Mouse (Mus musculus) spleen, adult 2 months (tissue): ENCODE data around the gene Ssu2. TPM values are rescaled to one million over a fixed set of nuclear protein-coding genes. Genes with fewer than 3 reads are reported as not detected.

ENCODE experiments used
- DNase-seq, 2 experiments: peaks; one replicate each; pipeline versions ENCODE4 v3.0.0 to v3.0.0-alpha.2; 2012 to 2021; ENCODE audit warnings: low spot score in 2 of 2, low read depth in 1 of 2
- H3K27ac ChIP-seq: fragments of 200-500 bp; 2 replicates; pipeline ENCODE4 v1.5.1; 2012; ENCODE audit warnings: low read length, inconsistent platforms; ENCODE audit not compliant: insufficient read depth
- H3K27me3 ChIP-seq: fragments of 200-500 bp; 2 replicates; pipeline ENCODE4 v1.6.1; 2012; ENCODE audit warnings: mild to moderate bottlenecking, moderate library complexity, low read length, inconsistent platforms; ENCODE audit not compliant: control insufficient read depth, insufficient read depth
- H3K36me3 ChIP-seq: fragments of 200-500 bp; 2 replicates; pipeline ENCODE4 v1.6.1; 2012; ENCODE audit warnings: mild to moderate bottlenecking, low read length, inconsistent platforms; ENCODE audit not compliant: control insufficient read depth, insufficient read depth
- H3K4me1 ChIP-seq: fragments of 200-500 bp; 2 replicates; pipeline ENCODE4 v1.6.1; 2011; ENCODE audit warnings: inconsistent platforms; ENCODE audit not compliant: control insufficient read depth, insufficient read depth, insufficient read length
- H3K4me3 ChIP-seq: fragments of 200-500 bp; 2 replicates; pipeline ENCODE4 v1.5.1; 2011; ENCODE audit warnings: mild to moderate bottlenecking, inconsistent platforms; ENCODE audit not compliant: insufficient read depth, insufficient read length; ENCODE audit errors: extremely low read depth
- CTCF ChIP-seq: fragments of 200-500 bp; IDR thresholded peaks from 2 replicates; pipeline ENCODE4 v1.5.1; 2011; ENCODE audit warnings: mild to moderate bottlenecking, inconsistent platforms; ENCODE audit not compliant: insufficient read depth, insufficient read length, insufficient replicate concordance; ENCODE audit errors: extremely low read depth
- POLR2A ChIP-seq: fragments of 200-500 bp; IDR thresholded peaks from 2 replicates; pipeline ENCODE4 v1.6.1; 2011; ENCODE audit warnings: low read depth, low read length, inconsistent platforms
- WGBS: fragments of 180-500 bp; shearing (Covaris S2); methylation state at CpG from one replicate; pipeline ENCODE4 v1.1.7; 2018; 5-methylcytosine and 5-hydroxymethylcytosine counted together
- polyA plus RNA-seq: library from polyadenylated mRNA; depleted of rRNA; stranded (reverse); fragments of >200 nt; gene quantifications from 2 replicates; pipeline ENCODE4 v1.2.3, GENCODE M21; 2012

The Ssu2 gene
- polyA plus RNA-seq, 1 experiment = 4.7 TPM

- Histone ChIP-seq H3K4me1 (peaks cover 2% of the 10 kb centered on the region; the same call in 1 of the 2 replicates), H3K4me3 (no peak overlapping the region), H3K27me3 (no peaks in the 10 kb centered on the region), H3K27ac (no peak overlapping the region), H3K36me3 (no peaks in the 10 kb centered on the region)
- DNase-seq = no peak
- TF ChIP-seq POLR2A (no peak), CTCF (no peak)
- WGBS = 88% methylated on average over 4 of the region's 4 CpGs
These were observed 48.8 kb downstream of the Ssu2 start for GRCm38 (mm10) chr6:112339016-112339415.

- Histone ChIP-seq H3K4me3 (no peak overlapping the region), H3K27me3 (no peaks in the 10 kb centered on the region), H3K27ac (no peak overlapping the region), H3K36me3 (no peaks in the 10 kb centered on the region), H3K4me1 (peaks cover 2% of the 10 kb centered on the region; the same call in 1 of the 2 replicates)
- WGBS = 83% methylated on average over 6 of the region's 6 CpGs
- DNase-seq = no peak
- TF ChIP-seq POLR2A (no peak), CTCF (no peak)
These were observed 50.2 kb downstream of the Ssu2 start for GRCm38 (mm10) chr6:112337667-112338066.

GRCm38 (mm10) chr6:112333930-112334329 is 53.9 kb downstream of the Ssu2 start:
- Histone ChIP-seq H3K4me3 (no peak overlapping the region), H3K4me1 (peaks cover 2% of the 10 kb centered on the region; the same call in 1 of the 2 replicates), H3K27ac (no peak overlapping the region), H3K27me3 (no peaks in the 10 kb centered on the region), H3K36me3 (no peaks in the 10 kb centered on the region)
- TF ChIP-seq POLR2A = no peak
- TF ChIP-seq CTCF = no peak
- no peak for DNase-seq
- 25% methylated on average over 5 of the region's 5 CpGs for WGBS

GRCm38 (mm10) chr6:112331223-112331598 is 56.6 kb downstream of the Ssu2 start:
- 93% methylated on average over 6 of the region's 6 CpGs for WGBS
- no peaks in the 10 kb centered on the region for H3K27me3 ChIP-seq
- no peak for TF ChIP-seq POLR2A
- TF ChIP-seq CTCF = no peak
- no peak overlapping the region for H3K4me3 ChIP-seq
- H3K4me1 ChIP-seq = peaks cover 2% of the 10 kb centered on the region; the same call in 1 of the 2 replicates
- no peak for DNase-seq
- H3K36me3 ChIP-seq = no peaks in the 10 kb centered on the region
- no peak overlapping the region for H3K27ac ChIP-seq

- 91% methylated on average over 5 of the region's 5 CpGs for WGBS
- TF ChIP-seq CTCF (no peak), POLR2A (no peak)
- Histone ChIP-seq H3K4me3 (no peak overlapping the region), H3K36me3 (no peaks in the 10 kb centered on the region), H3K27me3 (no peaks in the 10 kb centered on the region), H3K4me1 (peaks cover 2% of the 10 kb centered on the region; the same call in 1 of the 2 replicates), H3K27ac (no peak overlapping the region)
- no peak for DNase-seq
These were observed 57.2 kb downstream of the Ssu2 start for GRCm38 (mm10) chr6:112330520-112331222.

GRCm38 (mm10) chr6:112327793-112328192 is 60.0 kb downstream of the Ssu2 start:
- 64% methylated on average over 5 of the region's 5 CpGs for WGBS
- Histone ChIP-seq H3K27ac (no peak overlapping the region), H3K27me3 (no peaks in the 10 kb centered on the region), H3K4me1 (no peaks in the 10 kb centered on the region), H3K4me3 (no peak overlapping the region), H3K36me3 (no peaks in the 10 kb centered on the region)
- DNase-seq = no peak
- no peak for TF ChIP-seq CTCF
- TF ChIP-seq POLR2A = no peak

GRCm38 (mm10) chr6:112325213-112325612 is 62.6 kb downstream of the Ssu2 start:
- no peak for DNase-seq
- no peaks in the 10 kb centered on the region for H3K4me1 ChIP-seq
- no peaks in the 10 kb centered on the region for H3K27me3 ChIP-seq
- H3K4me3 ChIP-seq = no peak overlapping the region
- no peaks in the 10 kb centered on the region for H3K36me3 ChIP-seq
- TF ChIP-seq POLR2A (no peak), CTCF (no peak)
- H3K27ac ChIP-seq = peak overlapping the region; percentile 12; the same call in 1 of the 2 replicates
- 89% methylated on average over 3 of the region's 3 CpGs for WGBS
